Mouse (Mus musculus) retina, embryonic 14.5 days (tissue): ENCODE measurements around the gene Defb36.

Experiments used
- DNase-seq: peaks from one replicate; pipeline ENCODE4 v3.0.0-alpha.2; 2015; ENCODE audit warnings: low spot score

Gene Defb36

GRCm38 (mm10) chr2:152604057-152604456 is at the start of gene Defb36:
Gene Defb36 (plus strand): TSS chr2:152604327.
- DNase-seq: peak; percentile 67

- DNase-seq: no peak
Measured at GRCm38 (mm10) chr2:152556655-152557054, 47.5 kb upstream of the Defb36 start.

GRCm38 (mm10) chr2:152569038-152569437 is 35.1 kb upstream of the Defb36 start, which contains the start of gene Gm17416:
Gene Gm17416 (plus strand): TSS chr2:152569338.
- no peak for DNase-seq

GRCm38 (mm10) chr2:152569881-152570280 is 34.2 kb upstream of the Defb36 start:
- DNase-seq: no peak

GRCm38 (mm10) chr2:152570313-152570712 is 33.8 kb upstream of the Defb36 start:
- no peak for DNase-seq

- DNase-seq: peak; percentile 18
Measured at GRCm38 (mm10) chr2:152572114-152572794, 31.9 kb upstream of the Defb36 start, which contains the start of gene Defb21. Gene Defb21 (plus strand): TSS chr2:152572744.

GRCm38 (mm10) chr2:152573484-152573883 is 30.6 kb upstream of the Defb36 start:
- no peak for DNase-seq

GRCm38 (mm10) chr2:152580107-152580506 is 24.0 kb upstream of the Defb36 start, which contains the start of gene Defb19:
Gene Defb19 (minus strand): TSS chr2:152580312.
- no peak for DNase-seq

GRCm38 (mm10) chr2:152580612-152581011 is 23.5 kb upstream of the Defb36 start:
- no peak for DNase-seq

GRCm38 (mm10) chr2:152586926-152587560 is 17.1 kb upstream of the Defb36 start:
- DNase-seq: peak; percentile 52

GRCm38 (mm10) chr2:152588450-152588849 is 15.7 kb upstream of the Defb36 start:
- no peak for DNase-seq

GRCm38 (mm10) chr2:152589021-152589420 is 15.1 kb upstream of the Defb36 start:
- no peak for DNase-seq

- DNase-seq: no peak
Measured at GRCm38 (mm10) chr2:152599299-152599698, 4.8 kb upstream of the Defb36 start, which contains the start of gene Defb45. Gene Defb45 (minus strand): TSS chr2:152599399.

GRCm38 (mm10) chr2:152600076-152600475 is 4.1 kb upstream of the Defb36 start:
- DNase-seq: no peak

GRCm38 (mm10) chr2:152601275-152601960 is 2.7 kb upstream of the Defb36 start:
- DNase-seq: no peak

GRCm38 (mm10) chr2:152607746-152608145 is 3.6 kb downstream of the Defb36 start:
- DNase-seq: no peak

GRCm38 (mm10) chr2:152608719-152609118 is 4.6 kb downstream of the Defb36 start:
- no peak for DNase-seq

GRCm38 (mm10) chr2:152612193-152612592 is 8.1 kb downstream of the Defb36 start:
- no peak for DNase-seq

GRCm38 (mm10) chr2:152615563-152615962 is 11.4 kb downstream of the Defb36 start:
- DNase-seq: peak; percentile 95

GRCm38 (mm10) chr2:152616470-152616869 is 12.3 kb downstream of the Defb36 start:
- no peak for DNase-seq

GRCm38 (mm10) chr2:152617374-152617773 is 13.2 kb downstream of the Defb36 start:
- no peak for DNase-seq

GRCm38 (mm10) chr2:152620367-152621134 is 16.4 kb downstream of the Defb36 start:
- DNase-seq: no peak
